Mouse (Mus musculus): ENCODE measurements around the gene Peg10. TPM values are rescaled to one million over a fixed set of nuclear protein-coding genes. Genes with fewer than 3 reads are reported as not detected.

The Peg10 gene
- total RNA-seq (2021), result 10 to 100 TPM in 1 of 2 experiments, 1 to 10 TPM in 1; 9.1 to 10.3 TPM

DNA sequence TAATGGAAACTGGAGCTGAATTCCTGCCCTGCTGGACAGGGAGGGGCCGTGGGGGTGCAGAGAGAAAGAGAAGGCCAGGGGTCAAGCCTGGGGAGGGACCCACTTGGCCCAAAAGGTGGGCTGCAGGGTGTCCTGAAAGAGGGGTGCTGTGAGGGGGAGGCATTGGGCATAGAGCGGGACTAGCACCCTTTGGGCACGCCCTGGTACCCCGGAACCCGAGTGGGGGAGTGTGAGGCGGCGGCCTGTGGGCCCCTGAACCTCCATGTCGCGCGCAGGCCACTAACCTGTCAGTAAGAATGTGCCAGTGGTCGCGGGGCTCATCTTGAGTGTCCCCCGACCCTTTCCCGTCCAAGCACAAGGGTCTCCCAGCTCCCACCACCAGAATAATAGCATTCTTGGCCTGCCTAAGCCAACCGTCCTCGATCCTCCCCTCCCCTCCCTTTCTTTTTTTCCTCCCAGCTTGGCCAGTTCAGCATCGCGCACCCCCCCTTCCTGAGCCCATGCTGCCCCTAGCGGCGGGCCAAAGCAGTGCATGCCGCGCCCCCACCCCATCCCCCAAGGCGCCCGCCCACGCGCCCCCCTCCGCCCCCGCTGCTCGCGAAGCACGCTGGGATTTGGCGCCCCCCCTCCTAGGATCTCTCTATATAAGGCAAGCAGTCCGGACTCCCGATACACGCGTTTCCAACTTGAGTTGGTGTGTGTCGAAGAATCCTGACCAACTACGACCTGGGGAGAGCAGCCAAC lies at the start of gene Peg10, which contains the start of gene Sgce:
Peg10 (plus strand) TSS at position 611 of the 744 bp plus-strand sequence.
Sgce (minus strand) TSS at position 512 of the 744 bp plus-strand sequence.
- peak; percentile 88 for DNase-seq

- DNase-seq, result no peak
Observed at GRCm38 (mm10) chr6:4701641-4702040, 45.5 kb upstream of the Peg10 start.

DNA sequence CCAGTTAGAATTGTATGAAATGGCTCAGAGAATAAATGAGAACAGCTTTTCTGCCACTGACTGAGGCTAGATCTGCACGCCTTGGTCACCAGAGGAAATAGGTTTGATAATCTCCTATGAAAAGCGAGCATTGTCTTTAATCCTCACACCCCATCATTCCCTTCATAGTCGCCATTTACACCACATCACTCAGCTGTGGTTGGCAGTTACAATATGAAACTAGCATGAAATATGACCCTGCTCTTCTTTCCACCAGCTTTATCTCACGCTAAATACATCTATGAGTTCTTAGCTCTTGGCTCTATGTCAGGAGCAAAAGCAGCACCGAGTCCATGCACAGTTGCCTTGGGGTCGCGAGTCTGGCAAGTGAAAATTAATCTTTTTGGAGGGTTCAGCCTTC lies 43.2 kb upstream of the Peg10 start:
- DNase-seq, result no peak

GRCm38 (mm10) chr6:4706415-4706814 lies 40.7 kb upstream of the Peg10 start:
- DNase-seq, result no peak

- peak; percentile 33 for DNase-seq
Observed at GRCm38 (mm10) chr6:4708971-4709370, 38.1 kb upstream of the Peg10 start.

- DNase-seq, result no peak
Observed at GRCm38 (mm10) chr6:4716171-4716570, 30.9 kb upstream of the Peg10 start.

- no peak for DNase-seq
Observed at GRCm38 (mm10) chr6:4717344-4717743, 29.8 kb upstream of the Peg10 start.

GRCm38 (mm10) chr6:4722142-4722541 lies 25.0 kb upstream of the Peg10 start:
- DNase-seq, result no peak

DNA sequence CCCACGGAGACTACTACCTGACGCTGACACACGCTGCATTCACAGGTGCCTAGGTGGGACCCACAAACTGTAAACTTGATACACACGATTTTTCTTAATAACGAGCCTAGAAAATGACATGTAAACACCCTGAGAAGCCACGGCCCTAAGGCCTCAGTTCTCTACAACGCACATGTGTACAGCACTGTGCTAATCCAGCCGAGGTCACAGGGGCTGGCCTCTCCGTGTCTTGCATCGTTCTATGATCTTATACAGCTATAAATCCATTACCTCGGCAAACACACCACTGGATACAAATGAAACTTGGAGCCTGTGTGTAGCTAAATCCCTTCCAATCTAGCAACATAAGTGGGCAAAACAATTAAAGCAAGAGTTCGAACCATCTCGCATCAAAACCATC lies 24.4 kb upstream of the Peg10 start:
- DNase-seq, result no peak

DNA sequence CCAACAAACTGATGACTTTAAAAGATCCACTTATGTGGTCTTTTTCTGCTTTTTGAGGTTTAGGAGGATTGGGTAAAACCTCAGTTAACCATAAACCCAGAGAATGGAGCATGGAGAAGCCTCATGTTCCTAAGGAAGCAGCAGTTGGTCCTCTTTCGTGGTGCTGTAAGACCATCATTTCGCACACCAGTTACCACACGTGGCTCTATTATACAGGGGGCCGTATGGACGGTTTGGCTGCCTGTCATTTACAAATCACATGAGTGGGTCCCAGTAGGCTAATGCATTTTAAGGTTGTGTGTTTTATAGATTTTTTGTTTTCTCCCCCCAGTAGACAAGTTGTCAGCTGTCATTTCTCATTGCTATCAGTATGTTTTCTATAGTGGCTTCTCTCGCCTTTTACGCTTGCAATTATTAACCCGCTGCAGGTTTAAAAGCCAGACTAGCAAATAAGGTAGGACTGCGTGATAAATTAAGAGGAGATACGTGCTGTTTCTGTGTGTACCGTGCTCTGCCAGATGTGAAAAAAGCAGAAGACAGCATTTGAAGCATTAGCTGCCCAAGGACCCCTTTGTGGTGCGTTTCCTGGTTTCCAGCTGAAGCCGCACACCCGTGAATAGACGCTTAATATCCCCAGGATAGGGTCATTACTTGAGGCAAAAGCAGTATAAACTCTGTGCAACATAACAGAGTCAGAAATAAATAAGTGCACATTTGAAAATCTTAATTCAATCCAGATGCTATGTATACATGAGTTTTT lies 22.9 kb upstream of the Peg10 start:
- no peak for DNase-seq

DNA sequence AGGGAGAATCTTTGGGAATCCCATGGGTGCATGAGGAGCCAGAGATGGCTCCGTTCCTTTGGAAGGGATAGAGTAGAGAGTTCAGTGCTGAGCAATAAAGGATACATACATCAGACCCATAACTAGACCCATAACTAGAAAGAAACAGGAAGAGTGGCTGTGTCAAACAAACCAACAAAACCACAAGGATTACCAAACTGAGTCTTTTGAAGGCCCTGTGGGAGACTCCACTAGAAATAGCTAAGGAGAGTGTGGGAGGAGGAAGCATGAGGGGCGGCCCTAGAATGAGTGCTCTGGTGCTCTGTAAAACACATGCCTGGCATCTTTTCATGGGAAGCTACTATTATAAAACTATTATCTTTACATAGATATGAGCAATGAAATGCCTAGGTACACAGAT lies 18.8 kb upstream of the Peg10 start:
- no peak for DNase-seq

GRCm38 (mm10) chr6:4731675-4732074 lies 15.4 kb upstream of the Peg10 start:
- no peak for DNase-seq

DNA sequence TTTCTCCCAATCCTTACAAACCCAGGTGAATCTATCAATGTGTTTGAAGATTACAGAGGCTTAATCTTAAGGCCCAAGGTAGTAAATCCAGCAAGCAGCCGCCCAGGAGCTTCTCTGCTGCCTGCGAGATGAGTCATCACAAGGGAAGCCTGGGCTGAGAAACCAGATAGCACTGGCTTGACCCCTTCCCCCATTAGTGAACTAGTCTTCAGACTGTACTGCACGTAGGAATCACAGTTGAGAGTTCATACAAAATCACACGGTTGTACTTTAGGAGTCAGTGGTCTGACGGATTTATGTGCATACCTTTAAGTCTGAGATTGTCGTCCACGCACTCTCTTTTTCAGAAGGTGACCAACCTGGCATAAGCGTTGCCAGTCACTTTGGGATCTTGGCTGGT lies 13.9 kb upstream of the Peg10 start:
- DNase-seq, result no peak

DNA sequence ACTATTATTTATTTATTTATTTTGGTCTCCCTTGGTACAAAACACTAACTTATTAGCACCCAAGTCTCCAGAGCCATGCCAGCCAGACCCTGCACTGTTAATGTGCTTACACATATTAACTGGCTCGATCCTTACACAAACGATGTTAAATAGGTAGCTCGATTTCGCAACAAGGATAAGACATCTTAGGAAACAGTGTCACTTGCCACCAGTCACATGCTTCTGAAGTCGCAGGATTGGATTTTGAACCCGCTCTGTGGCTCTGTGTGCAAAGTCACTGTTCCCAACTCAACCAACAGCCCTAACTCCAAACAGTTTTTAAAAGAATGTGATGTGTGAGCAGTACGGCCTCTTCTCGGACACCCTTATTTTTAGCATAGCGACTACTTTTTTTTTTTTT lies 10.7 kb upstream of the Peg10 start:
- DNase-seq, result no peak

- no peak for DNase-seq
Observed at GRCm38 (mm10) chr6:4738034-4738629, 9.0 kb upstream of the Peg10 start.

- no peak for DNase-seq
Observed at GRCm38 (mm10) chr6:4738717-4739116, 8.4 kb upstream of the Peg10 start.

DNA sequence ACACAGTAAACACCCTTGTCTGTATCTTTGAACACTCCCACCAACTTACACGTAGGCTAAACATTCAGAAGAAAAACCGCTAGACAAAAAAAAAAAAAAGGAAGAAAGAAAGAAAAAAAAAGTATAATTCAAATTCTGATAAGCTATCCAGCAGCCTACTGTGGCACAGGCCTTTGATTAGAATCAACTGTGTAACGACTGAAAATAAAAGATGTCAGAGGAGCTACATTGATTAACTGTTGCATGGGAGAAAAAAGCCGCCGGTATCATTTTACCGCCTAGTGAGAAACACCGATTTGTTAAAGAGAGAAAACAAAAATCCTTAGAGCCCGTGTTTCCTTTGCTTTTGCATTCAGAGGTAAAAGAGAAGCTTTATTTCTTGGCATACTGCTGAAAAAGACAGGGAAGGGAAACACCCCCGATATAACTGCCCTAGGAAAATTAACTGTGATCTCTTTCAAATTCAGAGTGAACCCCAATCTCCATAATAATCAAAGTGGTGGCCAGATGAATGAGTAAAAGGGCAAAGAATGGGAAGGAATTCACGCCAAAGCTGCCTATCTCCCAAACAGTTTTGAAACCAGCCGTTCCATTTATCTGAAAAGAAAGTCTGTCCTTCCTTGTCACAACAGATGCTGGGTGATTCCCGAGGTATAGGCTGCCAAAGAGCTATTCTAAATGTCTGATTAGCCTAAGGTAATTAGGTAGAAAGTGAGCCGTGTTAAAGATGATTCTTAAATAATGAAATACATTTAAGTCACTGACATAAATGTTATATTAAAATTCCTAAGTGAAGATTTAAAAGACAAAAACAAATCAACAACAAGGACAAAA lies 7.4 kb upstream of the Peg10 start:
- no peak for DNase-seq

- peak; percentile 72 for DNase-seq
Observed at GRCm38 (mm10) chr6:4740511-4740910, 6.6 kb upstream of the Peg10 start.

DNA sequence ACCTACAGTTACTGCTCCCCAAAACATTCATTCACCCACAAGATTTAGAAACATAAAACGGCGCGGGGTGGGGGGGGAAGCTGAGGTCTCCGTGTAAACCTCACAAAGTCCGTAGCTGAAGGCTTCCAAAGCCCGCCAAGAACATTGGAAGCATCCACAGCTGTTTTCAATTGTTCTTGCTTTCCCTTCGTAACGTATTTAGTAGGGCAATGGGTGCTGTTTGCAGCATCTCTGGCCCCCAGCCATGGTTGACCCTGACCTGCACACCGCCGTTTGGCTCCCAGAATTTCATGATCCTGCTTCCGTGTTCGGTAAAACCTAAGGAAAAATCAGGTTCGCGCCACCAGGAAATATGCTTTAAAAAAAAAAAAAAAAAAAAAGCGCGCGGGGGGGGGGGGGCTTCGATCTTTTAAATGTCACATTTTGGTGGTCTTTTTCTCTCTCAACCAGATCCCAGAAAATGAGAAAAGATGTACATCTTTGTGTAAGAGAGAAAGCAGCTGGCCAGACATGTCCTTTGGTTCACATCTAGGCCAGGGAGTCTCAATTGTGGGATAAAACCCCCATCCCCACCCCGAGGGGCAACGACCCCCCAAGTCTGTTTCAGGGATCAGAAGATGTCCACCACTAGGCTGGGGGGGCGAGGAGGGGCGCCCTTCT lies 940 bp upstream of the Peg10 start:
- DNase-seq, result peak; percentile 49

DNA sequence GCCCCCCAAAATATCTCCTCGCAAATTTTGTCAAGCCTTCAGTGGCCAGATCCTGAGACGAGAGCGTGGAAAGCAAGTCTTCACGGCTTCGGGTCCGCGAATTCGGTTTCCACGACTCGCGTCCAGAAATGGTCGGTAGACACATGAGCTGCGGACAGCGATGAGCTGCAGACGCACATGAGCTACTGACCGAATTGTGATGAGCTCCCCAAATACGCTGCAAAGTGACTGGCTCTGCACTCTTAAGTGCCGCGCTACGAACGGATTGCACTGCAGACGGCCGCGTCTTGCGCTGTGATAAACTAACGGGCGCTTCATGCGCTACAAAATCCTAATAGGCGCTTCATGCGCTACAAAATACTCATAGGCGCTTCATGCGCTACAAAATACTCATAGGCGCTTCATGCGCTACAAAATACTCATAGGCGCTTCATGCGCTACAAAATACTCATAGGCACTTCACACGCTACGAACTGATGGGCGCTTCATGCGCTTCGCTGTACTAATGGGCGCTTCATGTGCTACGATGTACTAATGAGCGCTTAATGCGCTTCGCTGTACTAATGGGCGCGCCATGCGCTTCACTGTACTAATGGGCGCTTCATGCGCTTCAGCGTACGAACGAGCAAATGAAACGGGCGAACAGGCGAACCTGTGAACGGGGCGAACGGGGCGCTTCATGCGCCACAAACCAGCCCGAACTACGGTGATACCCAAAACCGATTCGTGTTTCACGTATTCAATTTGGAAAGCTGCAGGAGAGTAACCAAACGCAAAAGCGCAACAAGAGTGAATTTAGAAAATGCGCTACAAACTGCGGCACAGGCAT lies 785 bp downstream of the Peg10 start:
- DNase-seq, result peak; percentile 17

DNA sequence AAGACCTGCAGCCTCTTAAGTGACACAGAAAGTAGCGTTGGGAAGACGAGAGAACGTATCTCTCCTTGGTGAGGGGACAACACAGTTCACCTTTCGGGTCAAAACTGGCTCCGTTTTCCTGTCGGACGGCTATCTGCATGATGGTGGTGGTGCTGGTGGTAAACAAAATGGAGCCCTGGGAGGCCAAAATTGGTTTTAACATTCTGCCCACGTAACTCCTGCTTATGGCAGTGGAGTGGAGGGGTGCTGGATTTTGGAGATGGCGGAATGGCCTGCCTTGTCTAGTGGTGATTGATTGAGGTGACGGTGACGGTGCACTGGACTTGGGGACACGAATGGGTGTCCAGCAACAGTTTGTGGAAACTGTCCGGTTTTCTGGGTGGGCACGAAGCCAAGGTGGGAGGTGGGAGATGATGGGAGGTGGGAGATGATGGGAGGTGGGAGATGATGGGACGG lies 1.4 kb downstream of the Peg10 start:
- no peak for DNase-seq

Measured in heart, postnatal 4 days (tissue).